17 mouse cellular contexts compared by ENCODE assay signal in genomic region chr8:124618252-124618651, GRCm38 (mm10). TPM values are rescaled to one million over a fixed set of nuclear protein-coding genes. Genes with fewer than 3 reads are reported as not detected.
DNase-seq lines count a peak whose midpoint lies in the region; ATAC-seq lines count a peak whose summit lies in the region.
"Had no signal": no experiment of that assay in that cellular context is flagged by ENCODE, and none has a peak within 500 bp of the region (broad histone marks: within the 10 kb centered on the region; RNA-seq: fewer than 3 reads in every experiment).

No protein-coding gene starts in this region.

- H3K4me1 ChIP-seq in embryonic facial prominence, embryonic 15.5 days = peaks cover 8% of the 10 kb centered on the region
- H3K4me1 ChIP-seq in embryonic facial prominence, embryonic 10.5 days = peaks cover 7% of the 10 kb centered on the region

- no peak for DNase-seq in embryonic facial prominence, embryonic 10.5 days (ENCODE audit: low spot score)
- DNase-seq in ovary, postnatal 36 days (ENCODE audit: low spot score) = peak; percentile 28
- DNase-seq in ovary, postnatal 14 days (ENCODE audit: low spot score) = no peak
- peak; percentile 36 for DNase-seq in lung, postnatal 25 days (ENCODE audit: low spot score)
- no peak for DNase-seq in frontal cortex, postnatal 14 days (ENCODE audit: low spot score in 2 of 2)
- no peak for DNase-seq in thymus, postnatal 14 days
- DNase-seq in thymus, postnatal 0 days (ENCODE audit: low spot score) = no peak
- DNase-seq: cerebellum, adult 18-20 months; embryo, embryonic 11 days; kidney, postnatal 14 days; liver, embryonic 13.5 days; right cerebral cortex, postnatal 4 days had no signal

- no peaks in the 10 kb centered on the region for H3K36me3 ChIP-seq in embryonic facial prominence, embryonic 15.5 days
- H3K36me3 ChIP-seq in embryonic facial prominence, embryonic 10.5 days (replicated peaks) = no peaks in the 10 kb centered on the region
- H3K36me3 ChIP-seq: liver, embryonic 13.5 days; midbrain, embryonic 12.5 days; neural tube, embryonic 13.5 days had no signal

- ATAC-seq in embryonic facial prominence, embryonic 15.5 days (ENCODE audit: insufficient number of reproducible peaks, low FRiP score, low TSS enrichment, low read depth) = no peak
- ATAC-seq: CD4-positive, CD25-positive, alpha-beta regulatory T cell, adult 4 months had no signal

- no peak overlapping the region for H3K4me3 ChIP-seq in embryonic facial prominence, embryonic 15.5 days (replicated peaks)
- no peak overlapping the region for H3K4me3 ChIP-seq in embryonic facial prominence, embryonic 10.5 days

- H3K9ac ChIP-seq in embryonic facial prominence, embryonic 15.5 days = no peak overlapping the region
- H3K9ac ChIP-seq: liver, embryonic 13.5 days had no signal

- WGBS in embryonic facial prominence, embryonic 15.5 days = 48% methylated on average over 9 of the region's 9 CpGs
- WGBS in embryonic facial prominence, embryonic 10.5 days = 69% methylated on average over 9 of the region's 9 CpGs

- H3K27me3 ChIP-seq in embryonic facial prominence, embryonic 15.5 days = peaks cover 10% of the 10 kb centered on the region; the same call in 1 of the 2 replicates
- peaks cover 19% of the 10 kb centered on the region for H3K27me3 ChIP-seq in embryonic facial prominence, embryonic 10.5 days (replicated peaks; ENCODE audit: low read depth, poor library complexity, severe bottlenecking)

- peak overlapping the region; percentile 44 for H3K27ac ChIP-seq in embryonic facial prominence, embryonic 15.5 days (replicated peaks)
- no peak overlapping the region for H3K27ac ChIP-seq in embryonic facial prominence, embryonic 10.5 days (replicated peaks)
- H3K27ac ChIP-seq: liver, embryonic 13.5 days; midbrain, embryonic 12.5 days had no signal

- no peaks in the 10 kb centered on the region for H3K9me3 ChIP-seq in embryonic facial prominence, embryonic 15.5 days (replicated peaks)
- no peaks in the 10 kb centered on the region for H3K9me3 ChIP-seq in embryonic facial prominence, embryonic 10.5 days
- H3K9me3 ChIP-seq: liver, embryonic 13.5 days; midbrain, embryonic 12.5 days; neural tube, embryonic 13.5 days had no signal

- no peak overlapping the region for H3K4me2 ChIP-seq in embryonic facial prominence, embryonic 15.5 days (replicated peaks)

RNA-seq across cellular contexts. Expression of gene Capn9, which starts 42.3 kb away (rescaled TPM):
- 0.25 and 0.55 TPM in 2 replicates for polyA plus RNA-seq in embryonic facial prominence, embryonic 15.5 days (2015; fragmentation: Nextera tagmentation; extraction: Ambion mirVana)
- not detected in 2 replicates for polyA plus RNA-seq in embryonic facial prominence, embryonic 10.5 days (2016; fragmentation: Nextera tagmentation; extraction: Ambion mirVana)
- polyA plus RNA-seq in thymus, postnatal 0 days (2015; fragmentation: Nextera tagmentation; extraction: Ambion mirVana) = 0.14 and 0.37 TPM in 2 replicates
- polyA plus RNA-seq: CD4-positive, CD25-positive, alpha-beta regulatory T cell, adult 4 months; forebrain, embryonic 11.5 days had no signal

RNA-seq across cellular contexts. Expression of gene 2310022B05Rik, which starts 44.9 kb away (rescaled TPM):
- 37.3 and 38.6 TPM in 2 replicates for polyA plus RNA-seq in embryonic facial prominence, embryonic 15.5 days (2015; fragmentation: Nextera tagmentation; extraction: Ambion mirVana)
- polyA plus RNA-seq in embryonic facial prominence, embryonic 10.5 days (2016; fragmentation: Nextera tagmentation; extraction: Ambion mirVana) = 24.2 and 24.4 TPM in 2 replicates
- polyA plus RNA-seq in thymus, postnatal 0 days (2015; fragmentation: Nextera tagmentation; extraction: Ambion mirVana) = 6.7 and 6.9 TPM in 2 replicates

RNA-seq across cellular contexts. Expression of gene Agt, which starts 48.7 kb away (rescaled TPM):
- 3.0 and 4.2 TPM in 2 replicates for polyA plus RNA-seq in embryonic facial prominence, embryonic 15.5 days (2015; fragmentation: Nextera tagmentation; extraction: Ambion mirVana)
- polyA plus RNA-seq in embryonic facial prominence, embryonic 10.5 days (2016; fragmentation: Nextera tagmentation; extraction: Ambion mirVana) = 0.15 TPM in 1 of 2 replicates, not detected in the other
- 2.1 and 2.7 TPM in 2 replicates for polyA plus RNA-seq in thymus, postnatal 0 days (2015; fragmentation: Nextera tagmentation; extraction: Ambion mirVana)
- polyA plus RNA-seq: CD4-positive, CD25-positive, alpha-beta regulatory T cell, adult 4 months; forebrain, embryonic 11.5 days had no signal

Comparison
In these comparisons a context has a peak if more than half of its experiments do, and no peak if none do; other contexts are left out.
1. DNase-seq: peak in ovary, postnatal 36 days (single experiment) and lung, postnatal 25 days (single experiment); none in embryonic facial prominence, embryonic 10.5 days (single experiment), ovary, postnatal 14 days (single experiment), frontal cortex, postnatal 14 days (0 of 2), thymus, postnatal 14 days (single experiment) and thymus, postnatal 0 days (single experiment).